Mouse (Mus musculus) CH12.LX (cell line): ENCODE measurements around the gene Rnf8.

ENCODE experiments used
- CTCF ChIP-seq, 2 experiments: IDR thresholded peaks in 1 of 2; conservative IDR thresholded peaks in 1 of 2; 2 replicates each; pipeline ENCODE4 v1.5.1; 2011 to 2012; ENCODE audit warnings: low read depth in 2 of 2, low read length in 2 of 2, improper control_type of control experiment in 1 of 2, inconsistent platforms in 1 of 2, mild to moderate bottlenecking in 1 of 2, moderate library complexity in 1 of 2
- E2F4 ChIP-seq: IDR thresholded peaks from 2 replicates; pipeline ENCODE4 v1.6.1; 2011; ENCODE audit warnings: low read depth, low read length, improper control_type of control experiment; ENCODE audit not compliant: insufficient replicate concordance
- ELF1 ChIP-seq: IDR thresholded peaks from 2 replicates; pipeline ENCODE4 v1.6.1; 2014; ENCODE audit warnings: low read depth, mild to moderate bottlenecking, inconsistent platforms, low read length, improper control_type of control experiment
- EP300 ChIP-seq: IDR thresholded peaks from 2 replicates; pipeline ENCODE4 v1.6.1; 2011; ENCODE audit warnings: low read length, improper control_type of control experiment
- JUN ChIP-seq: IDR thresholded peaks from 2 replicates; pipeline ENCODE4 v1.6.1; 2011; ENCODE audit warnings: low read depth, mild to moderate bottlenecking, low read length, improper control_type of control experiment, moderate library complexity; ENCODE audit not compliant: insufficient read depth
- MEF2A ChIP-seq: IDR thresholded peaks from 2 replicates; pipeline ENCODE4 v1.6.1; 2014; ENCODE audit warnings: low read depth, mild to moderate bottlenecking, inconsistent platforms, low read length, improper control_type of control experiment, borderline replicate concordance
- MYC ChIP-seq: IDR thresholded peaks from 2 replicates; pipeline ENCODE4 v1.6.1; 2011; ENCODE audit warnings: low read depth, mild to moderate bottlenecking, improper control_type of control experiment, low read length
- POLR2A ChIP-seq: IDR thresholded peaks from 2 replicates; pipeline ENCODE4 v1.6.1; 2011; ENCODE audit warnings: low read depth, mild to moderate bottlenecking, improper control_type of control experiment, low read length
- UBTF ChIP-seq: IDR thresholded peaks from 2 replicates; pipeline ENCODE4 v1.6.1; 2012; ENCODE audit warnings: low read depth, mild to moderate bottlenecking, inconsistent platforms, low read length, improper control_type of control experiment, moderate library complexity
- ZKSCAN1 ChIP-seq: IDR thresholded peaks from 2 replicates; pipeline ENCODE4 v1.6.1; 2012; ENCODE audit warnings: low read depth, inconsistent platforms, low read length, improper control_type of control experiment, borderline replicate concordance
- ZMIZ1 ChIP-seq: IDR thresholded peaks from 2 replicates; pipeline ENCODE4 v1.6.1; 2012; ENCODE audit warnings: low read depth, mild to moderate bottlenecking, inconsistent platforms, low read length, improper control_type of control experiment
- ZNF384 ChIP-seq: IDR thresholded peaks from 2 replicates; pipeline ENCODE4 v1.6.1; 2012; ENCODE audit warnings: low read depth, low read length, improper control_type of control experiment, inconsistent platforms

DNA sequence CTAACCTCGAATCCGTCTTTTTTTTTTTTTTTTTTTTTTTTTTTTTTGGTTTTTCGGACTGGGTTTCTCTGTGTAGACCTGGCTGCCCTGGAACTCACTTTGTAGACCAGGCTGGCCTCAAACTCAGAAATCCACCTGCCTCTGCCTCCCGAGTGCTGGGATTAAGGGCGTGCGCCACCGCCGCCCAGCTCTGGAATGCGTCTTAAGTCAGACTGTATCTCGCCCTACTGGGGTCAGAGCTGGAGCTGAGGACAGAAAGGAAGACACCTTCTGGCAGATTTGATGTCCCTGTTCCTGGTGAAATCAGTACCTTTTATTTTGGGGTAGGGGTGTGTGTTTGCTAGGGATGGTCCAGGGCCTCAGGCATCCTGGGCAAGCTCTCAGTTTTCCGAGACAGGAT, 17.7 kb downstream of the Rnf8 start:
- TF ChIP-seq EP300 (no peak), CTCF (conservative IDR thresholded peaks at IDR 0.05 in 1 of 2, IDR thresholded peaks at IDR 0.05 in 1 of 2; ENCODE audit: low read depth in 2 of 2, low read length in 2 of 2) (no peak), POLR2A (no peak), ZKSCAN1 (no peak), ZNF384 (no peak), MYC (no peak), UBTF (no peak), JUN (no peak), MEF2A (no peak), ZMIZ1 (no peak), ELF1 (no peak), E2F4 (no peak)
